In the genomic region with DNA sequence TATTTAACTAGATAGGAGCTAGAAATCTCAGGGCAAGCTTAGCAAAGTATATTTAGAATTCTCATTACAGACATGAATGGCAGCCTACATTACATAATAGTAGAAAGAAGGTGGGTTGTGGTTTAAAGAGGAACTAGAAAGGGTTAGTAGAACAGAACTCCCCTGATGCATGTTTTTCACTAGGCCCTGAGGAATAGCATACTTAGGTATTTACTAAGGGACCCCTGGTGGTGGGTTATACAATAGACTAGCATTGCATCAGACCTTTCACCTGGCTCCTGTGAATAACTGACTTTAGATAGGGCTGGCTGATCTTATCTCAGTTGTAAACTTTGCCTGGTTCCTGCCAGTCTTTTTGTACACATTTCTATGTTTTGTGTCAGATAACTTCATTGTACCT, we compare ENCODE assay signal across 6 mouse cellular contexts. TPM values are rescaled to one million over a fixed set of nuclear protein-coding genes. Genes with fewer than 3 reads are reported as not detected.
DNase-seq lines count a peak whose midpoint lies in the region; ATAC-seq lines count a peak whose summit lies in the region.
"Not testable (repeated sequence)": the region's sequence is repeated elsewhere in the genome, so short reads cannot be mapped to it uniquely, and the experiment has no call there.

No protein-coding gene starts in this region.

- not testable (repeated sequence) for H3K36me3 ChIP-seq in ES-E14 (ENCODE audit: control insufficient read depth, insufficient read depth, low read length, poor library complexity, severe bottlenecking); splenic B cell, adult 2 months (ENCODE audit: control insufficient read depth, insufficient read depth, low read length, poor library complexity, severe bottlenecking)

- H3K4me1 ChIP-seq in ES-E14 (ENCODE audit: control insufficient read depth in 2 of 2, insufficient read depth in 2 of 2, low read length in 2 of 2, poor library complexity in 1 of 2) = peaks cover 7 to 12% of the 10 kb centered on the region in 2 experiments; a peak in 3 of 4 replicates

- H3K9ac ChIP-seq in ES-E14 (ENCODE audit: insufficient read depth, low read depth, low read length, poor library complexity, severe bottlenecking) = not testable (repeated sequence)

- DNase-seq in B cell, adult 2 months = peak; percentile 31 to 43
- not testable (repeated sequence) for DNase-seq in ES-E14 (ENCODE audit: low read depth, low spot score)
- peak; percentile 62 for DNase-seq in splenic B cell, adult 2 months (ENCODE audit: low read depth, low spot score)
- peak; percentile 9 for DNase-seq in thymus, postnatal 14 days

- in situ Hi-C loops in ES-E14 (cut with MboI; ENCODE audit: low sequenced_read_pairs in 2 of 2, unreplicated experiment in 2 of 2) = not testable (repeated sequence)

- H3K9me3 ChIP-seq in ES-E14 (ENCODE audit: control insufficient read depth, insufficient read depth, low read depth, low read length) = not testable (repeated sequence)

- peak; percentile 49 for ATAC-seq in granulocyte monocyte progenitor cell, adult 5-6 weeks (replicated peaks; ENCODE audit: poor library complexity, severe bottlenecking)
- ATAC-seq in megakaryocyte progenitor cell, adult 5-6 weeks (replicated peaks; ENCODE audit: poor library complexity) = 0 out of 2 replicates have a peak, but pooled peaks have one; percentile 30

- not testable (repeated sequence) for H3K4me3 ChIP-seq in ES-E14 (ENCODE audit: insufficient read depth in 1 of 2, low read depth in 1 of 2, low read length in 2 of 2, poor library complexity in 1 of 2, severe bottlenecking in 1 of 2)

- H3K27me3 ChIP-seq in splenic B cell, adult 2 months (ENCODE audit: control insufficient read depth, insufficient read depth, low read length, poor library complexity, severe bottlenecking) = not testable (repeated sequence)

- H3K27ac ChIP-seq in ES-E14 (ENCODE audit: insufficient read depth, low read depth, low read length, poor library complexity, severe bottlenecking) = peak overlapping the region; percentile 71; the same call in 1 of the 2 replicates

RNA-seq across cellular contexts. Expression of a gene that starts 25.5 kb away (rescaled TPM):
- total RNA-seq in ES-E14 (2012; rRNA removed) = 11.8 and 13.8 TPM in 2 replicates
- total RNA-seq in granulocyte monocyte progenitor cell, adult 5-6 weeks (2014; fragmentation: Nextera tagmentation) = 11.2 and 13.4 TPM in 2 replicates
- 7.8 and 14.1 TPM in 2 replicates for total RNA-seq in granulocyte monocyte progenitor cell, adult 5-6 weeks (2017)
- total RNA-seq in megakaryocyte progenitor cell, adult 5-6 weeks (2015) = 9.3 and 15.9 TPM in 2 replicates
- 10.6 and 16.0 TPM in 2 replicates for total RNA-seq in megakaryocyte progenitor cell, adult 5-6 weeks (2017)
